Mouse (Mus musculus) stomach, postnatal 0 days (tissue): ENCODE data around the gene St8sia2.

Source experiments
- CTCF ChIP-seq: IDR thresholded peaks from 2 replicates; pipeline ENCODE4 v1.5.1; 2016; ENCODE audit warnings: antibody characterized with exemption, low read depth, mild to moderate bottlenecking, moderate library complexity
- EP300 ChIP-seq: optimal IDR thresholded peaks from 2 replicates; pipeline ENCODE3; 2016; ENCODE audit warnings: antibody characterized with exemption

- TF ChIP-seq EP300 (no peak), CTCF (no peak)
Measured at GRCm38 (mm10) chr7:73890466-73890865, 123.0 kb downstream of the St8sia2 start.
